Mouse (Mus musculus) kidney, embryonic 15.5 days (tissue): ENCODE data around the gene Pi4kb. TPM values are rescaled to one million over a fixed set of nuclear protein-coding genes. Genes with fewer than 3 reads are reported as not detected.
"Not testable (repeated sequence)": the region's sequence is repeated elsewhere in the genome, so short reads cannot be mapped to it uniquely, and the experiment has no call there.

ENCODE experiments used
- ATAC-seq: fragments of 200-750 bp; cut with Nextera tagmentation; replicated peaks from 2 replicates; pipeline ENCODE4 v1.8.0; 2017; ENCODE audit warnings: moderate TSS enrichment; ENCODE audit not compliant: low FRiP score
- H3K27ac ChIP-seq: fragments of 300-500 bp; sonication (generic); 2 replicates; pipeline ENCODE4 v1.5.1; 2015; ENCODE audit warnings: mild to moderate bottlenecking, inconsistent platforms
- H3K27me3 ChIP-seq: fragments of 300-500 bp; sonication (generic); 2 replicates; pipeline ENCODE4 v1.6.1; 2015; ENCODE audit warnings: inconsistent platforms
- H3K36me3 ChIP-seq: fragments of 300-500 bp; sonication (generic); 2 replicates; pipeline ENCODE4 v1.6.1; 2015; ENCODE audit warnings: inconsistent platforms
- H3K4me1 ChIP-seq: fragments of 300-500 bp; sonication (generic); 2 replicates; pipeline ENCODE4 v1.6.1; 2015; ENCODE audit warnings: inconsistent platforms
- H3K4me2 ChIP-seq: fragments of 300-500 bp; sonication (generic); 2 replicates; pipeline ENCODE4 v1.6.1; 2015; ENCODE audit warnings: moderate library complexity, mild to moderate bottlenecking, inconsistent platforms
- H3K4me3 ChIP-seq: fragments of 300-500 bp; sonication (generic); replicated peaks from 2 replicates; pipeline ENCODE4 v1.5.1; 2015; ENCODE audit warnings: mild to moderate bottlenecking, inconsistent platforms
- H3K9ac ChIP-seq: fragments of 300-500 bp; sonication (generic); 2 replicates; pipeline ENCODE4 v1.6.1; 2015; ENCODE audit warnings: mild to moderate bottlenecking, inconsistent platforms
- H3K9me3 ChIP-seq: fragments of 300-500 bp; sonication (generic); replicated peaks from 2 replicates; pipeline ENCODE4 v1.6.1; 2016; ENCODE audit warnings: inconsistent platforms
- WGBS: fragments of 180-500 bp; shearing (Covaris S2); methylation state at CpG from one replicate; pipeline ENCODE4 v1.1.7; 2015; ENCODE audit warnings: mixed read lengths; 5-methylcytosine and 5-hydroxymethylcytosine counted together
- polyA plus RNA-seq: library from polyadenylated mRNA; unstranded; fragments of >200 nt; fragmentation: Nextera tagmentation; extraction: Ambion mirVana; gene quantifications from 2 replicates; pipeline ENCODE4 v1.2.1, GENCODE M21; 2015

Pi4kb gene
- polyA plus RNA-seq, 1 experiment from 2014 or later: 27.5 TPM

- H3K4me1 ChIP-seq: peaks cover 15% of the 10 kb centered on the region; the same call in 1 of the 2 replicates
- H3K9ac ChIP-seq: no peak overlapping the region
- H3K27me3 ChIP-seq: no peaks in the 10 kb centered on the region
- H3K9me3 ChIP-seq: no peaks in the 10 kb centered on the region
- H3K4me2 ChIP-seq: no peak overlapping the region
- 52% methylated on average over 5 of the region's 5 CpGs for WGBS
- no peak for ATAC-seq
- no peak overlapping the region for H3K4me3 ChIP-seq
- peaks cover 8% of the 10 kb centered on the region for H3K36me3 ChIP-seq
- no peak overlapping the region for H3K27ac ChIP-seq
Measured at GRCm38 (mm10) chr3:95025202-95025601, 50.7 kb downstream of the Pi4kb start.

GRCm38 (mm10) chr3:95027057-95027645 lies 52.6 kb downstream of the Pi4kb start:
- H3K4me2 ChIP-seq: no peak overlapping the region
- no peaks in the 10 kb centered on the region for H3K27me3 ChIP-seq
- no peak overlapping the region for H3K9ac ChIP-seq
- peaks cover 15% of the 10 kb centered on the region; the same call in 1 of the 2 replicates for H3K4me1 ChIP-seq
- no peak overlapping the region for H3K27ac ChIP-seq
- 39% methylated on average over 5 of the region's 5 CpGs for WGBS
- H3K9me3 ChIP-seq: no peaks in the 10 kb centered on the region
- H3K36me3 ChIP-seq: peaks cover 26% of the 10 kb centered on the region
- ATAC-seq: 0 out of 2 replicates have a peak, but pooled peaks have one; percentile 26
- H3K4me3 ChIP-seq: no peak overlapping the region

GRCm38 (mm10) chr3:95027701-95028100 lies 53.2 kb downstream of the Pi4kb start:
- Histone ChIP-seq H3K4me1 (peaks cover 15% of the 10 kb centered on the region; the same call in 1 of the 2 replicates), H3K4me3 (no peak overlapping the region), H3K27me3 (no peaks in the 10 kb centered on the region), H3K36me3 (peaks cover 31% of the 10 kb centered on the region), H3K27ac (no peak overlapping the region), H3K9me3 (no peaks in the 10 kb centered on the region), H3K9ac (no peak overlapping the region), H3K4me2 (no peak overlapping the region)
- peak; percentile 59; the same call in 1 of the 2 replicates for ATAC-seq
- WGBS: 41% methylated on average over 5 of the region's 5 CpGs

GRCm38 (mm10) chr3:95028603-95029002 lies 54.1 kb downstream of the Pi4kb start:
- ATAC-seq: no peak

GRCm38 (mm10) chr3:95029291-95029827 lies 54.8 kb downstream of the Pi4kb start:
- not testable (repeated sequence) for H3K27me3 ChIP-seq, H3K9me3 ChIP-seq, H3K4me3 ChIP-seq, ATAC-seq, H3K27ac ChIP-seq, H3K9ac ChIP-seq, H3K4me2 ChIP-seq
- peaks cover 48% of the 10 kb centered on the region for H3K36me3 ChIP-seq
- WGBS: 78% methylated on average over 3 of the region's 3 CpGs
- peaks cover 15% of the 10 kb centered on the region; the same call in 1 of the 2 replicates for H3K4me1 ChIP-seq

More at GRCm38 (mm10) chr3:95028603-95029002, 54.1 kb downstream of the Pi4kb start:
- H3K27ac ChIP-seq: no peak overlapping the region
- H3K4me2 ChIP-seq: no peak overlapping the region
- H3K4me3 ChIP-seq: no peak overlapping the region
- peaks cover 40% of the 10 kb centered on the region for H3K36me3 ChIP-seq
- H3K4me1 ChIP-seq: peaks cover 15% of the 10 kb centered on the region; the same call in 1 of the 2 replicates
- H3K9me3 ChIP-seq: no peaks in the 10 kb centered on the region
- 76% methylated on average over 3 of the region's 3 CpGs for WGBS
- no peaks in the 10 kb centered on the region for H3K27me3 ChIP-seq
- H3K9ac ChIP-seq: no peak overlapping the region

- Histone ChIP-seq H3K27ac (no peak overlapping the region), H3K9me3 (no peaks in the 10 kb centered on the region), H3K4me1 (peaks cover 12% of the 10 kb centered on the region; the same call in 1 of the 2 replicates), H3K4me2 (no peak overlapping the region), H3K27me3 (no peaks in the 10 kb centered on the region), H3K36me3 (peaks cover 54% of the 10 kb centered on the region), H3K9ac (no peak overlapping the region), H3K4me3 (no peak overlapping the region)
- ATAC-seq: no peak
- 66% methylated on average over 3 of the region's 3 CpGs for WGBS
Measured at GRCm38 (mm10) chr3:95029953-95030352, 55.4 kb downstream of the Pi4kb start.

GRCm38 (mm10) chr3:95041625-95042024 lies 67.1 kb downstream of the Pi4kb start:
- Histone ChIP-seq H3K27me3 (no peaks in the 10 kb centered on the region), H3K4me3 (peak overlapping the region; percentile 87), H3K9me3 (no peaks in the 10 kb centered on the region), H3K36me3 (peaks cover 34% of the 10 kb centered on the region), H3K4me1 (peaks cover 11% of the 10 kb centered on the region), H3K27ac (no peak overlapping the region), H3K4me2 (peak overlapping the region; percentile 68), H3K9ac (peak overlapping the region; percentile 82)
- WGBS: 10% methylated on average over 3 of the region's 3 CpGs
- no peak for ATAC-seq

- Histone ChIP-seq H3K4me1 (peaks cover 11% of the 10 kb centered on the region), H3K27ac (peak within 1 kb of the TSS; percentile 83), H3K27me3 (no peaks in the 10 kb centered on the region), H3K36me3 (peaks cover 27% of the 10 kb centered on the region), H3K4me3 (peak within 1 kb of the TSS; percentile 87), H3K9me3 (no peaks in the 10 kb centered on the region), H3K9ac (peak within 1 kb of the TSS; percentile 82), H3K4me2 (peak within 1 kb of the TSS; percentile 68)
- whole genome bisulfite sequencing: under 1% methylated on average over 36 of the region's 36 CpGs
- peak; percentile 99 for ATAC-seq
Measured at GRCm38 (mm10) chr3:95042166-95042837, 67.8 kb downstream of the Pi4kb start, which contains the start of gene Psmd4. Gene Psmd4 (minus strand): TSS chr3:95042614.

- no peaks in the 10 kb centered on the region for H3K9me3 ChIP-seq
- H3K27ac ChIP-seq: peak overlapping the region; percentile 83
- ATAC-seq: peak; percentile 76
- H3K9ac ChIP-seq: peak overlapping the region; percentile 82; the same call in 1 of the 2 replicates
- no peaks in the 10 kb centered on the region for H3K27me3 ChIP-seq
- H3K4me1 ChIP-seq: peaks cover 11% of the 10 kb centered on the region
- 19% methylated on average over 7 of the region's 7 CpGs for WGBS
- peak overlapping the region; percentile 68 for H3K4me2 ChIP-seq
- peaks cover 22% of the 10 kb centered on the region for H3K36me3 ChIP-seq
- H3K4me3 ChIP-seq: peak overlapping the region; percentile 87
Measured at GRCm38 (mm10) chr3:95042838-95043229, 68.3 kb downstream of the Pi4kb start.

GRCm38 (mm10) chr3:95043251-95043650 lies 68.7 kb downstream of the Pi4kb start:
- Histone ChIP-seq H3K9ac (no peak overlapping the region), H3K9me3 (no peaks in the 10 kb centered on the region), H3K27ac (no peak overlapping the region), H3K4me1 (peaks cover 11% of the 10 kb centered on the region), H3K36me3 (peaks cover 18% of the 10 kb centered on the region), H3K4me3 (no peak overlapping the region), H3K27me3 (no peaks in the 10 kb centered on the region), H3K4me2 (peak overlapping the region; percentile 68; the same call in 1 of the 2 replicates)
- 73% methylated on average over 6 of the region's 6 CpGs for WGBS
- ATAC-seq: no peak

- no peak for ATAC-seq
- WGBS: 87% methylated on average over 11 of the region's 11 CpGs
Measured at GRCm38 (mm10) chr3:95046462-95047057, 72.0 kb downstream of the Pi4kb start.

GRCm38 (mm10) chr3:95047914-95048313 lies 73.4 kb downstream of the Pi4kb start:
- Histone ChIP-seq H3K4me2 (no peak overlapping the region), H3K4me1 (peaks cover under 1% of the 10 kb centered on the region; the same call in 1 of the 2 replicates), H3K36me3 (no peaks in the 10 kb centered on the region), H3K27ac (no peak overlapping the region), H3K9ac (no peak overlapping the region), H3K4me3 (no peak overlapping the region), H3K27me3 (no peaks in the 10 kb centered on the region), H3K9me3 (no peaks in the 10 kb centered on the region)
- 63% methylated on average over 3 of the region's 3 CpGs for WGBS
- ATAC-seq: no peak

More at GRCm38 (mm10) chr3:95046462-95047057, 72.0 kb downstream of the Pi4kb start:
- no peaks in the 10 kb centered on the region for H3K9me3 ChIP-seq
- no peaks in the 10 kb centered on the region for H3K36me3 ChIP-seq
- no peak overlapping the region for H3K4me2 ChIP-seq
- no peaks in the 10 kb centered on the region for H3K27me3 ChIP-seq
- H3K4me3 ChIP-seq: no peak overlapping the region
- H3K9ac ChIP-seq: no peak overlapping the region
- no peak overlapping the region for H3K27ac ChIP-seq
- H3K4me1 ChIP-seq: peaks cover 6% of the 10 kb centered on the region
